Mouse (Mus musculus): ENCODE results near the gene Trpm4. TPM values are rescaled to one million over a fixed set of nuclear protein-coding genes. Genes with fewer than 3 reads are reported as not detected.
"Not testable (repeated sequence)": the region's sequence is repeated elsewhere in the genome, so short reads cannot be mapped to it uniquely, and the experiment has no call there.

Trpm4 gene
- total RNA-seq, 1 experiment from 2014 or later: 3.2 TPM

GRCm38 (mm10) chr7:45286486-45286885 lies 47.1 kb downstream of the Trpm4 start:
- no peak for ATAC-seq (replicated peaks in 1 of 2; ENCODE audit: insufficient read depth in 1 of 2, low FRiP score in 2 of 2, low TSS enrichment in 1 of 2, low read depth in 1 of 2, poor library complexity in 2 of 2, severe bottlenecking in 2 of 2)

DNA sequence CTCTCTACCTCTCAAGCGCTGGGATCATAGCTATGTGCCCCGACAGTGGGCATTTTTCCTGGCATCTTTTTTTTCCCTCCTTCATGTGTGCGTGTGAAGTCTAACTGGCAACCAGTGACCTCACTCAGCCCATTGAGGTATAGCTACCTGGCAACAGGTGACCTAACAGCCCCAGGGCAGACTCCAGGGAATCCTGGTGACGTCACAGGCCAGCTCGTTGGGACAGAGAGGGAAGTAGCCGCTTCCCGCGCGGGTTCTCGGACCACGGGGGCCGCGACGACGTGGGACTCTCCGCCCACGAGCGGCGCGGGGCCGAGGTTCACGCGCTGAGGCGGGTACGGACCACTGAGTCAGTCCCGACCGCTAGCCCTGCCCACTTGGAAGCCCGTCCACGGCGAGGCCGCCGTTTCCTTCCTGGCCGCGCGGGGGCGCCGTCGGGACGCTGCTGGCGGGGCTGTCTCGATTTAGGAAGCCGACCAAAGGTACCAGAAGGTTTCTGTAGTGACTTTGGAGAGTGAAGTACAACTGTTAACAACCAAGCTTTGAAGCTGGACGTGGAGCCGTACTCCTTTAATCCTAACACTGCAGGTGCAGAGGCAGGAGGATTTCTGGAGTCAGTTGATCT lies 56.3 kb downstream of the Trpm4 start, which contains the start of gene Slc6a21:
Slc6a21 (plus strand) TSS at position 378 of the 625 bp plus-strand sequence.
- ATAC-seq (replicated peaks in 1 of 2; ENCODE audit: insufficient read depth in 1 of 2, low FRiP score in 2 of 2, low TSS enrichment in 1 of 2, low read depth in 1 of 2, poor library complexity in 2 of 2, severe bottlenecking in 2 of 2): peak; percentile 49 to 65; a peak in 2 of 4 replicates

DNA sequence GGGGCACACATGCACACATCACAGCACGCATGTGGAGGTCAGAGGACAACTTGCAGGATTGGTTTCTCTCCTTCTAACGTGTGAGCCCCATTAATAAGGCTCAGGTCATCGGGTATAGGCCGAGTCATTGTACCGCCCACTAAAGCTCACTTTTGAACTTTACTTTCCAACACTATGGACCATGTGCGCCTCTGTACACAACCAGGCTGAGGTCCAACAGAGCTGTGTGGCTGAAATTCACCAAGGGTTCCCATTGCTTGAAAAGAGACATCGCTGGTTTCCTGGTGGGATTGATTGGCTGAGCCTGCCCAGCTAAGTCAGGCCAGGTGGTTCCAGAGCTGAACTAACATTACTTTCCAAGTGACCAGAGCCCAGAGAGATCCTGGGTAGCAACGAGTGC lies 59.9 kb downstream of the Trpm4 start:
- no peak for ATAC-seq (replicated peaks in 1 of 2; ENCODE audit: insufficient read depth in 1 of 2, low FRiP score in 2 of 2, low TSS enrichment in 1 of 2, low read depth in 1 of 2, poor library complexity in 2 of 2, severe bottlenecking in 2 of 2)

DNA sequence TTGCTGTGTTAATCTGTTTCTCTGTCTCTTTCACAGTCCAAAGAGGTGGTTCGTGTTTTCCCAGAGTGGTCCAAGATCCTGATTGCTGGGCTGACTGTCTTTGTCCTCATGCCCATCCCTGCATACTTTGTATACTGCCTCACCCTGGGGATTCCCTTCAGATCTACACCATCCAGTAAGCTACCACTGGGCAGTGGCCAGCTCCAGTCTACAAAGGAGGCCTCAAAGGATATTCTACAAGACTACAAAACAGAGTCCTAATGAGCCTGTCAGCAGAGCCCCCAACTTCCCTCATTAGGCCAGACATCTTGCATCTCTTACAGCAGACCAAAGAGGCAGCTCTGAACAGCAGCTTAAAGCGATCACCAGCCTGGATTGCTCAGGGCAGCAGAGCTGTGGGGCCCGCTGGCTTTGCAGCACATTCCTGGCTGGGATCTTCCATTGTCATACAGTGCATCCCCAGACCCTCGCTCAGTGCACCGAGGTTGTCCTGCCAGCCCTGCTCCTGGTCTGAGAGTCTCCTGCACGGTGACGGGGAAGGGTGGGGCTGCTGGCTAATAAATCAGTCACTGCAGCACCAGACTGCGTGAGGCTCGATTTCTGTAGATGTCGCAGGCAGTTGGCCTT lies 60.7 kb downstream of the Trpm4 start:
- no peak for ATAC-seq (replicated peaks in 1 of 2; ENCODE audit: insufficient read depth in 1 of 2, low FRiP score in 2 of 2, low TSS enrichment in 1 of 2, low read depth in 1 of 2, poor library complexity in 2 of 2, severe bottlenecking in 2 of 2)

- no peak for ATAC-seq (replicated peaks in 1 of 2; ENCODE audit: insufficient read depth in 1 of 2, low FRiP score in 2 of 2, low TSS enrichment in 1 of 2, low read depth in 1 of 2, poor library complexity in 2 of 2, severe bottlenecking in 2 of 2)
Measured at GRCm38 (mm10) chr7:45265518-45265917, 68.1 kb downstream of the Trpm4 start.

DNA sequence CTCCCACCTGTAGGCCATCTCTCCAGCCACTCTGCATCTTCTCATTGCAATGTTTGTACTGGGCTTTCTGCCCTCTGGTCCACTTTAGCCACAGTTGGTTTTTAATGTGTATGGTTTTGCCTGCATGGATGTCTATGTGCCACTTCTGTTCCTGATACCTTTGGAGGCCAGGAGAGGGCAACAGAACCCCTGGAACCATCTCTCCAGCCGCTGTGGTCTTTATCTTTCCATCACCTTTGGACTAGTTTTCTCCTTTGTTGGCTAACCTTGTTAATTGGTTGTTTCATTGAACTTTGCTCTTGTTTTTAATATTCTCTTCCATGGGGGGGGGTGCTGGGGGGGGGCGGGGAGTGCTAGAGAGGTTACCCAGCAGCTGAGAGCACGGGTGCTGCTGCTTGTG lies 69.2 kb downstream of the Trpm4 start:
- ATAC-seq (replicated peaks in 1 of 2; ENCODE audit: insufficient read depth in 1 of 2, low FRiP score in 2 of 2, low TSS enrichment in 1 of 2, low read depth in 1 of 2, poor library complexity in 2 of 2, severe bottlenecking in 2 of 2): no peak

DNA sequence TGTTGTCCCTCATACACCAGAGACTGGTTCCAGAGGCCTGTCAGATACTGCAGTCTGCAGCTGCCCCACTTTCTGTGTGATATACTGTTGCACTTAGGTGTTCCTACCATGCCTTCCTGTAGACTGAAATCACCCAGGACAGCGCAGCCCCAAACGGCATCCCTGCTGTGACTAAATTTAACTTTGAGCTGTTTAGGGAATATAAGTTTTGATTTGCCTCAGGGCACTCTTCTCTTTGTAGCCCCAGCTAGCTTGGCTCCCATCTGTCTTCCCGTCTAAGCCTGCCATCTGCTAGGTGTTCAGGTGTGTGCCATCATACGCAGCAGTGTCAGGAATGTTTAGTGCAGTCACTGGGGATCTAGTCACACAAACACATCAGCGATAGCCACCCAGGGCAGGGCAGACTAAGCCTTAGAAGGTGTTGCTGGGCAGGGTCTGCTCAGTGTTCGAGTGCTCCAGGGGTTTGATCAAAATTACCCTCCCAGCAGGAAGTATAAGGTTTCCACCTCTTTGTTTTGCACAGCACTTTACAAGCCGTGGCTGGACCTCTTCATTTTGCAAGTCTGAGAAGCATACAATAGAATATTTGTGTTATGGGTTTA lies 70.5 kb downstream of the Trpm4 start:
- ATAC-seq (replicated peaks in 1 of 2; ENCODE audit: insufficient read depth in 1 of 2, low FRiP score in 2 of 2, low TSS enrichment in 1 of 2, low read depth in 1 of 2, poor library complexity in 2 of 2, severe bottlenecking in 2 of 2): no peak

- no peak for ATAC-seq (replicated peaks in 1 of 2; ENCODE audit: insufficient read depth in 1 of 2, low FRiP score in 2 of 2, low TSS enrichment in 1 of 2, low read depth in 1 of 2, poor library complexity in 2 of 2, severe bottlenecking in 2 of 2)
Measured at GRCm38 (mm10) chr7:45262266-45262665, 71.3 kb downstream of the Trpm4 start.

- ATAC-seq (replicated peaks in 1 of 2; ENCODE audit: insufficient read depth in 1 of 2, low FRiP score in 2 of 2, low TSS enrichment in 1 of 2, low read depth in 1 of 2, poor library complexity in 2 of 2, severe bottlenecking in 2 of 2): no peak
Measured at GRCm38 (mm10) chr7:45259281-45259680, 74.3 kb downstream of the Trpm4 start.

DNA sequence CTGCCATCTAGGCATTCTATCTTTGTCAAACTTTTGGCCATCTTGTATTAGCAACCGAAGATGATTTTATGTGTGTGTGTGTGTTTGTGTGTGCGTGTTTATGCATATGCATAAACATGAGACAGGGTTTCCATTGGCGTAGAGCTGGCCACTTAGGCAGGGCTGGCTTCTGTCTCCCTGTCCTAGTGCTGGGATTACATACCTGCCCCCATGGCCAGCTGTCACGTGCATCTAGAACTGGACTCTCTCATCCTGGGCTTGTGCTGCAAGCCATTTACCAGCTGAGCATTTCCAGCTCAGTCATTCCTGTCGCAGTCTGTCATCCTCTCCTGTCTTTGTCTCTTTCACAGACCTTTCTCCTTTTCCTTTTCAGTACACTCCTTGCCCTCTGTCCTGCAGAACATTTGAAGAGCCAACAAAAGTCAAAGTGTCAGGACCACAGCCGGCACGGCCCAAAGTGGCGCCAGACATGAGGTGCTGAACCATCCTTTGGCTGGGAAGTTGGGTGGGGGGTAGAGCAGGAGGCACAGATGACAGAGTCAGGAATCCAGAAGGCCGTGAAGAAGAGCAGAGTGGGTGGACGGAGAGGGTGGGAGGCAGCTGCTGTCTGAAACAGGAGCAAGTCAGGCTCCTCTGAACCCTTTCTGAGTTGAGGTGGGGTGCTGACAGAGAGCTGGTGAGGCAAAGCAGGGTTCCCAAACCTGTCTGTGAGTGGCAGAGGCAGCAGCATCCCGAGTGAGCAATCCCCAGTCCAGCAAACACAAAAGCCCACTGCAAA lies 76.3 kb downstream of the Trpm4 start:
- no peak for ATAC-seq (replicated peaks in 1 of 2; ENCODE audit: insufficient read depth in 1 of 2, low FRiP score in 2 of 2, low TSS enrichment in 1 of 2, low read depth in 1 of 2, poor library complexity in 2 of 2, severe bottlenecking in 2 of 2)

DNA sequence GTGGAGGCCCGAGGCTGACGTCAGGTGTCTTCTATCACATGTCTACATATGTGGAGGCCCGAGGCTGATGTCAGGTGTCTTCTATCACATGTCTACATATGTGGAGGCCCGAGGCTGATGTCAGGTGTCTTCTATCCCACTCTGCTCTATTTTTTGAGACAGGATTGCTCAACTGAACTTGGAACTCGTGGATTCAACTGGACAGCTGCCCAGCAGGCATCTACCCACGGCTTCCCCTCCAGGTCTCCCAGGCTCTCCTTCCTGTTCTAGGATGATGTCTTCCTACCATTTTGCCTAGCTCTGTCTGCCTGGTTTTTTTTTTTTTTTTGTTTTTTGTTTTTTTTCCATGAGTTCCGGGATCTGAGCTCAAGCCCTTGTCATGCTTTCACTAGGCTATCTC lies 77.8 kb downstream of the Trpm4 start:
- ATAC-seq (replicated peaks in 1 of 2; ENCODE audit: insufficient read depth in 1 of 2, low FRiP score in 2 of 2, low TSS enrichment in 1 of 2, low read depth in 1 of 2, poor library complexity in 2 of 2, severe bottlenecking in 2 of 2): not testable (repeated sequence)

GRCm38 (mm10) chr7:45253806-45254205 lies 79.8 kb downstream of the Trpm4 start:
- ATAC-seq (replicated peaks in 1 of 2; ENCODE audit: insufficient read depth in 1 of 2, low FRiP score in 2 of 2, low TSS enrichment in 1 of 2, low read depth in 1 of 2, poor library complexity in 2 of 2, severe bottlenecking in 2 of 2): no peak

Other genes with a start within 250 kb of the Trpm4 start
- 41.8 and 52.6 TPM in 2 replicates for gene Rcn3, start 241.6 kb downstream of the Trpm4 start, total RNA-seq (2017)
- gene Fcgrt, start 229.9 kb downstream of the Trpm4 start, total RNA-seq (2017): 15.3 and 23.1 TPM in 2 replicates
- gene Rps11, start 209.3 kb downstream of the Trpm4 start, total RNA-seq (2017): 1,545 and 1,649 TPM in 2 replicates
- gene Rpl13a, start 205.0 kb downstream of the Trpm4 start, total RNA-seq (2017): 3,499 and 4,043 TPM in 2 replicates
- gene Gm45713, start 197.5 kb downstream of the Trpm4 start, total RNA-seq (2017): 0.35 and 0.56 TPM in 2 replicates
- gene Flt3l, start 197.3 kb downstream of the Trpm4 start, total RNA-seq (2017): 15.7 and 18.9 TPM in 2 replicates
- 38.0 and 60.7 TPM in 2 replicates for gene Pih1d1, start 179.5 kb downstream of the Trpm4 start, total RNA-seq (2017)
- 25.0 and 32.6 TPM in 2 replicates for gene Aldh16a1, start 179.2 kb downstream of the Trpm4 start, total RNA-seq (2017)
- gene Slc17a7, start 169.8 kb downstream of the Trpm4 start, total RNA-seq (2017): 1.0 TPM in 1 of 2 replicates, not detected in the other
- not detected in 2 replicates for gene Gfy, start 154.2 kb downstream of the Trpm4 start, total RNA-seq (2017)
- gene Pth2, start 152.8 kb downstream of the Trpm4 start, total RNA-seq (2017): not detected in 2 replicates
- gene Ccdc155, start 128.9 kb downstream of the Trpm4 start, total RNA-seq (2017): 0.60 and 0.75 TPM in 2 replicates
- gene Dkkl1, start 121.6 kb downstream of the Trpm4 start, total RNA-seq (2017): 37.0 TPM in 2 replicates
- 5.1 and 9.9 TPM in 2 replicates for gene Tead2, start 118.0 kb downstream of the Trpm4 start, total RNA-seq (2017)
- 76.4 and 103 TPM in 2 replicates for gene Cd37, start 94.7 kb downstream of the Trpm4 start, total RNA-seq (2017)
- not detected in 2 replicates for gene Slc6a16, start 92.7 kb downstream of the Trpm4 start, total RNA-seq (2017)
- gene Slc6a21, start 56.3 kb downstream of the Trpm4 start, total RNA-seq (2017): 0.19 TPM in 1 of 2 replicates, not detected in the other
- not detected in 2 replicates for gene Hrc, start 1.5 kb upstream of the Trpm4 start, total RNA-seq (2017)
- not detected in 2 replicates for gene Ppfia3, start 33.2 kb upstream of the Trpm4 start, total RNA-seq (2017)
- gene Lin7b, start 36.8 kb upstream of the Trpm4 start, total RNA-seq (2017): 3.2 TPM in 1 of 2 replicates, not detected in the other
- gene Snrnp70, start 62.0 kb upstream of the Trpm4 start, total RNA-seq (2017): 498 and 589 TPM in 2 replicates
- not detected in 2 replicates for gene Kcna7, start 71.9 kb upstream of the Trpm4 start, total RNA-seq (2017)
- 0.79 TPM in 1 of 2 replicates, not detected in the other for gene Ntf5, start 79.9 kb upstream of the Trpm4 start, total RNA-seq (2017)
- not detected in 2 replicates for gene Lhb, start 87.0 kb upstream of the Trpm4 start, total RNA-seq (2017)
- gene Gys1, start 101.1 kb upstream of the Trpm4 start, total RNA-seq (2017): 8.5 and 11.3 TPM in 2 replicates
- 134 and 137 TPM in 2 replicates for gene Ruvbl2, start 104.3 kb upstream of the Trpm4 start, total RNA-seq (2017)
- gene Ftl1, start 126.1 kb upstream of the Trpm4 start, total RNA-seq (2017): 599 and 753 TPM in 2 replicates
- 18.0 and 28.0 TPM in 2 replicates for gene Bax, start 133.1 kb upstream of the Trpm4 start, total RNA-seq (2017)
- gene Tulp2, start 148.1 kb upstream of the Trpm4 start, total RNA-seq (2017): not detected in 2 replicates
- gene Gm45808, start 153.0 kb upstream of the Trpm4 start, total RNA-seq (2017): not detected in 2 replicates
- 16.9 and 21.6 TPM in 2 replicates for gene Dhdh, start 155.0 kb upstream of the Trpm4 start, total RNA-seq (2017)
- gene Nucb1, start 176.6 kb upstream of the Trpm4 start, total RNA-seq (2017): 255 and 378 TPM in 2 replicates
- gene Ppp1r15a, start 192.5 kb upstream of the Trpm4 start, total RNA-seq (2017): 267 and 291 TPM in 2 replicates
- gene Plekha4, start 192.6 kb upstream of the Trpm4 start, total RNA-seq (2017): 0.31 and 3.1 TPM in 2 replicates
- gene Hsd17b14, start 221.1 kb upstream of the Trpm4 start, total RNA-seq (2017): not detected in 2 replicates
- gene Bcat2, start 236.4 kb upstream of the Trpm4 start, total RNA-seq (2017): 16.4 and 20.9 TPM in 2 replicates

Data from hematopoietic stem cell, adult 5-6 weeks (primary cell).